Mouse (Mus musculus) adrenal gland, postnatal 14 days (tissue): ENCODE data around the gene Tspan1. TPM values are rescaled to one million over a fixed set of nuclear protein-coding genes. Genes with fewer than 3 reads are reported as not detected.

Source experiments
- DNase-seq: peaks from one replicate; pipeline ENCODE4 v3.0.0; 2021; ENCODE audit warnings: mixed read lengths
- total RNA-seq: library from RNA; stranded (reverse); gene quantifications from 2 replicates; pipeline ENCODE4 v1.2.3, GENCODE M21; 2021

The Tspan1 gene
- total RNA-seq, 1 experiment from 2014 or later = not detected

GRCm38 (mm10) chr4:116165708-116166407 is 1.5 kb downstream of the Tspan1 start:
- DNase-seq = no peak

- no peak for DNase-seq
These were observed 2.4 kb downstream of the Tspan1 start for GRCm38 (mm10) chr4:116164759-116165554.

GRCm38 (mm10) chr4:116162142-116162541 is 5.3 kb downstream of the Tspan1 start:
- no peak for DNase-seq

- no peak for DNase-seq
These were observed 6.6 kb downstream of the Tspan1 start for GRCm38 (mm10) chr4:116160769-116161168.

GRCm38 (mm10) chr4:116159912-116160311 is 7.5 kb downstream of the Tspan1 start:
- DNase-seq = peak; percentile 41

GRCm38 (mm10) chr4:116157882-116158281 is 9.5 kb downstream of the Tspan1 start:
- DNase-seq = no peak

GRCm38 (mm10) chr4:116152702-116153101 is 14.7 kb downstream of the Tspan1 start:
- no peak for DNase-seq

GRCm38 (mm10) chr4:116151238-116151637 is 16.2 kb downstream of the Tspan1 start, which contains the start of gene Lurap1:
Lurap1 (minus strand) TSS chr4:116151338.
- no peak for DNase-seq

GRCm38 (mm10) chr4:116150862-116151221 is 16.6 kb downstream of the Tspan1 start:
- DNase-seq = no peak

- DNase-seq = peak; percentile 88
These were observed 17.1 kb downstream of the Tspan1 start for GRCm38 (mm10) chr4:116150156-116150861.

- DNase-seq = no peak
These were observed 17.6 kb downstream of the Tspan1 start for GRCm38 (mm10) chr4:116149812-116150155.

- DNase-seq = peak; percentile 87
These were observed 23.3 kb downstream of the Tspan1 start for GRCm38 (mm10) chr4:116143891-116144717.

- peak; percentile 71 for DNase-seq
These were observed 24.0 kb downstream of the Tspan1 start for GRCm38 (mm10) chr4:116143317-116143811.

- no peak for DNase-seq
These were observed 25.1 kb downstream of the Tspan1 start for GRCm38 (mm10) chr4:116142269-116142668.

- no peak for DNase-seq
These were observed 25.7 kb downstream of the Tspan1 start for GRCm38 (mm10) chr4:116141736-116142135.

GRCm38 (mm10) chr4:116140801-116141574 is 26.4 kb downstream of the Tspan1 start:
- no peak for DNase-seq

GRCm38 (mm10) chr4:116137421-116137996 is 29.9 kb downstream of the Tspan1 start:
- DNase-seq = no peak

GRCm38 (mm10) chr4:116134990-116135389 is 32.4 kb downstream of the Tspan1 start:
- DNase-seq = peak; percentile 30

- DNase-seq = no peak
These were observed 34.3 kb downstream of the Tspan1 start for GRCm38 (mm10) chr4:116133126-116133525.

GRCm38 (mm10) chr4:116127956-116128355 is 39.4 kb downstream of the Tspan1 start:
- no peak for DNase-seq
